18 mouse cellular contexts compared by ENCODE assay signal in genomic region chr11:84873042-84873833, GRCm38 (mm10). TPM values are rescaled to one million over a fixed set of nuclear protein-coding genes. Genes with fewer than 3 reads are reported as not detected.
DNase-seq lines count a peak whose midpoint lies in the region; ATAC-seq and TF ChIP-seq lines count a peak whose summit lies in the region.
"Had no signal": no experiment of that assay in that cellular context is flagged by ENCODE, and none has a peak within 500 bp of the region (broad histone marks: within the 10 kb centered on the region; RNA-seq: fewer than 3 reads in every experiment).

No protein-coding gene starts in this region.

- H3K27me3 ChIP-seq in lung, embryonic 14.5 days (ENCODE audit: insufficient read depth, low read length), result no peaks in the 10 kb centered on the region
- no peaks in the 10 kb centered on the region for H3K27me3 ChIP-seq in liver, embryonic 11.5 days (replicated peaks; ENCODE audit: control insufficient read depth, insufficient read depth, low read length)
- H3K27me3 ChIP-seq in stomach, postnatal 0 days (ENCODE audit: control insufficient read depth, insufficient read depth, low read length), result no peaks in the 10 kb centered on the region
- H3K27me3 ChIP-seq in forebrain, embryonic 12.5 days, result no peaks in the 10 kb centered on the region
- H3K27me3 ChIP-seq in hindbrain, embryonic 11.5 days (ENCODE audit: control insufficient read depth, insufficient read depth, low read length), result no peaks in the 10 kb centered on the region
- H3K27me3 ChIP-seq: embryonic facial prominence, embryonic 15.5 days; heart, embryonic 15.5 days; hindbrain, embryonic 12.5 days; intestine, embryonic 15.5 days; neural tube, embryonic 12.5 days had no signal

- no peak overlapping the region for H3K9ac ChIP-seq in lung, embryonic 14.5 days
- no peak overlapping the region for H3K9ac ChIP-seq in liver, embryonic 11.5 days (ENCODE audit: low read depth, low read length)
- H3K9ac ChIP-seq in stomach, postnatal 0 days (ENCODE audit: low read length), result no peak overlapping the region
- H3K9ac ChIP-seq in forebrain, embryonic 12.5 days, result no peak overlapping the region
- H3K9ac ChIP-seq in hindbrain, embryonic 11.5 days (ENCODE audit: low read depth, low read length), result no peak overlapping the region
- H3K9ac ChIP-seq: embryonic facial prominence, embryonic 15.5 days; heart, embryonic 15.5 days; hindbrain, embryonic 12.5 days; intestine, embryonic 15.5 days; neural tube, embryonic 12.5 days had no signal

- TF ChIP-seq EP300 in stomach, postnatal 0 days (optimal IDR thresholded peaks at IDR 0.05), result no peak

- H3K4me2 ChIP-seq in lung, embryonic 14.5 days, result peak overlapping the region; percentile 18; the same call in 1 of the 2 replicates
- H3K4me2 ChIP-seq in liver, embryonic 11.5 days, result peak overlapping the region; percentile 62
- H3K4me2 ChIP-seq in stomach, postnatal 0 days (replicated peaks; ENCODE audit: low read depth), result no peak overlapping the region
- H3K4me2 ChIP-seq in forebrain, embryonic 12.5 days, result no peak overlapping the region
- H3K4me2 ChIP-seq in hindbrain, embryonic 11.5 days (replicated peaks; ENCODE audit: low read depth, low read length), result no peak overlapping the region
- H3K4me2 ChIP-seq: embryonic facial prominence, embryonic 15.5 days; heart, embryonic 15.5 days; hindbrain, embryonic 12.5 days; intestine, embryonic 15.5 days; neural tube, embryonic 12.5 days had no signal

- H3K36me3 ChIP-seq in lung, embryonic 14.5 days (ENCODE audit: insufficient read depth), result 0 out of 2 replicates have a peak, but pooled peaks cover 8% of the 10 kb centered on the region
- H3K36me3 ChIP-seq in liver, embryonic 11.5 days (ENCODE audit: control insufficient read depth, insufficient read depth, low read length), result peaks cover 10% of the 10 kb centered on the region; the same call in 1 of the 2 replicates
- H3K36me3 ChIP-seq in stomach, postnatal 0 days (ENCODE audit: control insufficient read depth, insufficient read depth, low read length), result no peaks in the 10 kb centered on the region
- 0 out of 2 replicates have a peak, but pooled peaks cover 3% of the 10 kb centered on the region for H3K36me3 ChIP-seq in forebrain, embryonic 12.5 days (replicated peaks)
- no peaks in the 10 kb centered on the region for H3K36me3 ChIP-seq in hindbrain, embryonic 11.5 days (ENCODE audit: control insufficient read depth, insufficient read depth, low read length)
- H3K36me3 ChIP-seq: hindbrain, embryonic 12.5 days; intestine, embryonic 15.5 days had no signal

- WGBS in lung, embryonic 14.5 days, result 71% methylated on average over 1 of the region's 1 CpGs
- 59% methylated on average over 1 of the region's 1 CpGs for WGBS in liver, embryonic 11.5 days
- 85% methylated on average over 1 of the region's 1 CpGs for WGBS in stomach, postnatal 0 days
- 71% methylated on average over 1 of the region's 1 CpGs for WGBS in forebrain, embryonic 12.5 days
- WGBS in hindbrain, embryonic 11.5 days, result 76% methylated on average over 1 of the region's 1 CpGs

- no peak overlapping the region for H3K4me3 ChIP-seq in lung, embryonic 14.5 days (ENCODE audit: low read depth, low read length)
- H3K4me3 ChIP-seq in liver, embryonic 11.5 days (ENCODE audit: low read depth, low read length), result peak overlapping the region; percentile 21; the same call in 1 of the 2 replicates
- no peak overlapping the region for H3K4me3 ChIP-seq in stomach, postnatal 0 days (ENCODE audit: low read depth, low read length)
- H3K4me3 ChIP-seq in forebrain, embryonic 12.5 days (replicated peaks), result no peak overlapping the region
- H3K4me3 ChIP-seq in hindbrain, embryonic 11.5 days (ENCODE audit: low read depth, low read length), result no peak overlapping the region
- H3K4me3 ChIP-seq: embryonic facial prominence, embryonic 15.5 days; heart, embryonic 15.5 days; hindbrain, embryonic 12.5 days; intestine, embryonic 15.5 days; neural tube, embryonic 12.5 days had no signal

- H3K9me3 ChIP-seq in lung, embryonic 14.5 days (ENCODE audit: low read depth, low read length), result no peaks in the 10 kb centered on the region
- no peaks in the 10 kb centered on the region for H3K9me3 ChIP-seq in liver, embryonic 11.5 days (ENCODE audit: control insufficient read depth, low read length)
- H3K9me3 ChIP-seq in stomach, postnatal 0 days (ENCODE audit: control insufficient read depth, low read length), result no peaks in the 10 kb centered on the region
- H3K9me3 ChIP-seq in forebrain, embryonic 12.5 days, result no peaks in the 10 kb centered on the region
- H3K9me3 ChIP-seq in hindbrain, embryonic 11.5 days (ENCODE audit: control insufficient read depth, low read length), result no peaks in the 10 kb centered on the region
- H3K9me3 ChIP-seq: embryonic facial prominence, embryonic 15.5 days; heart, embryonic 15.5 days; hindbrain, embryonic 12.5 days; intestine, embryonic 15.5 days; neural tube, embryonic 12.5 days had no signal

- no peak for DNase-seq in lung, embryonic 14.5 days
- DNase-seq in lung, adult 18-20 months, result no peak
- peak; percentile 9 for DNase-seq in NIH3T3 (ENCODE audit: low read depth)
- no peak for DNase-seq in liver, embryonic 11.5 days (ENCODE audit: low spot score)
- DNase-seq in stomach, postnatal 0 days (ENCODE audit: low spot score), result no peak
- DNase-seq in lung, postnatal 4 days, result no peak
- DNase-seq in hindbrain, embryonic 11.5 days (ENCODE audit: low spot score), result no peak
- DNase-seq: adrenal gland, adult 8-10 months; cerebellum, adult 8-10 months; lung, adult 2 months; thymus, adult 18-20 months had no signal

- H3K27ac ChIP-seq in lung, embryonic 14.5 days (ENCODE audit: low read depth), result no peak overlapping the region
- peak overlapping the region; percentile 89 for H3K27ac ChIP-seq in liver, embryonic 11.5 days (ENCODE audit: low read depth, low read length)
- H3K27ac ChIP-seq in stomach, postnatal 0 days (replicated peaks), result no peak overlapping the region
- no peak overlapping the region for H3K27ac ChIP-seq in forebrain, embryonic 12.5 days
- no peak overlapping the region for H3K27ac ChIP-seq in hindbrain, embryonic 11.5 days (ENCODE audit: low read depth, low read length)
- H3K27ac ChIP-seq: embryonic facial prominence, embryonic 15.5 days; heart, embryonic 15.5 days; hindbrain, embryonic 12.5 days; intestine, embryonic 15.5 days; neural tube, embryonic 12.5 days had no signal

- ATAC-seq in lung, embryonic 14.5 days (ENCODE audit: insufficient read depth), result no peak
- peak; percentile 55 for ATAC-seq in liver, embryonic 11.5 days (replicated peaks; ENCODE audit: low FRiP score)
- ATAC-seq in stomach, postnatal 0 days (ENCODE audit: low FRiP score, low TSS enrichment), result no peak
- no peak for ATAC-seq in forebrain, embryonic 12.5 days (ENCODE audit: low FRiP score)
- ATAC-seq in hindbrain, embryonic 11.5 days (ENCODE audit: low FRiP score), result no peak
- ATAC-seq: CD4-positive, CD25-positive, alpha-beta regulatory T cell, adult 4 months; intestine, embryonic 15.5 days had no signal

- no peaks in the 10 kb centered on the region for H3K4me1 ChIP-seq in lung, embryonic 14.5 days (ENCODE audit: insufficient read depth)
- H3K4me1 ChIP-seq in liver, embryonic 11.5 days (replicated peaks; ENCODE audit: control insufficient read depth, insufficient read depth, low read length), result peaks cover 9% of the 10 kb centered on the region
- H3K4me1 ChIP-seq in stomach, postnatal 0 days (replicated peaks; ENCODE audit: control insufficient read depth, insufficient read depth), result no peaks in the 10 kb centered on the region
- H3K4me1 ChIP-seq in forebrain, embryonic 12.5 days, result peaks cover 6% of the 10 kb centered on the region
- no peaks in the 10 kb centered on the region; the same call in 1 of the 2 replicates for H3K4me1 ChIP-seq in hindbrain, embryonic 11.5 days (replicated peaks; ENCODE audit: control insufficient read depth, insufficient read depth, low read length)
- H3K4me1 ChIP-seq: intestine, embryonic 15.5 days had no signal

- no peak for TF ChIP-seq CTCF in lung, embryonic 14.5 days (IDR thresholded peaks at IDR 0.05; ENCODE audit: low read depth)
- TF ChIP-seq CTCF in stomach, postnatal 0 days (IDR thresholded peaks at IDR 0.05; ENCODE audit: low read depth), result peak; percentile 31

RNA-seq across cellular contexts. Expression of gene Ggnbp2, which starts 2.6 kb away (rescaled TPM):
- polyA plus RNA-seq in lung, embryonic 14.5 days (2014; fragmentation: Nextera tagmentation; extraction: Ambion mirVana), result 63.7 and 64.2 TPM in 2 replicates
- 78.0 and 80.2 TPM in 2 replicates for polyA plus RNA-seq in liver, embryonic 11.5 days (2014; fragmentation: Nextera tagmentation; extraction: Ambion mirVana)
- polyA plus RNA-seq in stomach, postnatal 0 days (2015; fragmentation: Nextera tagmentation; extraction: Ambion mirVana), result 40.6 and 44.5 TPM in 2 replicates
- polyA plus RNA-seq in forebrain, embryonic 12.5 days (2016; fragmentation: Nextera tagmentation; extraction: Ambion mirVana), result 64.9 and 71.6 TPM in 2 replicates
- 77.1 and 77.3 TPM in 2 replicates for polyA plus RNA-seq in hindbrain, embryonic 11.5 days (2014; fragmentation: Nextera tagmentation; extraction: Ambion mirVana)

RNA-seq across cellular contexts. Expression of gene Myo19, which starts 6.7 kb away (rescaled TPM):
- polyA plus RNA-seq in lung, embryonic 14.5 days (2014; fragmentation: Nextera tagmentation; extraction: Ambion mirVana), result 11.7 and 12.6 TPM in 2 replicates
- 10.3 and 12.4 TPM in 2 replicates for polyA plus RNA-seq in liver, embryonic 11.5 days (2014; fragmentation: Nextera tagmentation; extraction: Ambion mirVana)
- 5.7 and 7.3 TPM in 2 replicates for polyA plus RNA-seq in stomach, postnatal 0 days (2015; fragmentation: Nextera tagmentation; extraction: Ambion mirVana)
- polyA plus RNA-seq in forebrain, embryonic 12.5 days (2016; fragmentation: Nextera tagmentation; extraction: Ambion mirVana), result 8.3 and 9.7 TPM in 2 replicates
- 7.2 and 7.7 TPM in 2 replicates for polyA plus RNA-seq in hindbrain, embryonic 11.5 days (2014; fragmentation: Nextera tagmentation; extraction: Ambion mirVana)

RNA-seq across cellular contexts. Expression of gene Pigw, which starts 6.8 kb away (rescaled TPM):
- 1.9 and 2.9 TPM in 2 replicates for polyA plus RNA-seq in lung, embryonic 14.5 days (2014; fragmentation: Nextera tagmentation; extraction: Ambion mirVana)
- 4.4 and 5.0 TPM in 2 replicates for polyA plus RNA-seq in liver, embryonic 11.5 days (2014; fragmentation: Nextera tagmentation; extraction: Ambion mirVana)
- polyA plus RNA-seq in stomach, postnatal 0 days (2015; fragmentation: Nextera tagmentation; extraction: Ambion mirVana), result 1.8 and 2.4 TPM in 2 replicates
- 2.9 and 3.5 TPM in 2 replicates for polyA plus RNA-seq in forebrain, embryonic 12.5 days (2016; fragmentation: Nextera tagmentation; extraction: Ambion mirVana)
- polyA plus RNA-seq in hindbrain, embryonic 11.5 days (2014; fragmentation: Nextera tagmentation; extraction: Ambion mirVana), result 3.8 and 4.0 TPM in 2 replicates

RNA-seq across cellular contexts. Expression of gene Znhit3, which starts 42.9 kb away (rescaled TPM):
- polyA plus RNA-seq in lung, embryonic 14.5 days (2014; fragmentation: Nextera tagmentation; extraction: Ambion mirVana), result 57.3 and 61.4 TPM in 2 replicates
- polyA plus RNA-seq in liver, embryonic 11.5 days (2014; fragmentation: Nextera tagmentation; extraction: Ambion mirVana), result 85.8 and 91.9 TPM in 2 replicates
- 27.9 and 28.6 TPM in 2 replicates for polyA plus RNA-seq in stomach, postnatal 0 days (2015; fragmentation: Nextera tagmentation; extraction: Ambion mirVana)
- polyA plus RNA-seq in forebrain, embryonic 12.5 days (2016; fragmentation: Nextera tagmentation; extraction: Ambion mirVana), result 65.9 and 67.6 TPM in 2 replicates
- 68.5 and 71.5 TPM in 2 replicates for polyA plus RNA-seq in hindbrain, embryonic 11.5 days (2014; fragmentation: Nextera tagmentation; extraction: Ambion mirVana)

RNA-seq across cellular contexts. Expression of gene Dhrs11, which starts 44.4 kb away (rescaled TPM):
- 11.1 and 11.4 TPM in 2 replicates for polyA plus RNA-seq in lung, embryonic 14.5 days (2014; fragmentation: Nextera tagmentation; extraction: Ambion mirVana)
- 115 and 119 TPM in 2 replicates for polyA plus RNA-seq in liver, embryonic 11.5 days (2014; fragmentation: Nextera tagmentation; extraction: Ambion mirVana)
- polyA plus RNA-seq in stomach, postnatal 0 days (2015; fragmentation: Nextera tagmentation; extraction: Ambion mirVana), result 10.7 and 12.3 TPM in 2 replicates
- polyA plus RNA-seq in forebrain, embryonic 12.5 days (2016; fragmentation: Nextera tagmentation; extraction: Ambion mirVana), result 4.8 and 5.8 TPM in 2 replicates
- polyA plus RNA-seq in hindbrain, embryonic 11.5 days (2014; fragmentation: Nextera tagmentation; extraction: Ambion mirVana), result 12.4 and 15.2 TPM in 2 replicates

Comparison
In these comparisons a context has a peak if more than half of its experiments do, and no peak if none do; other contexts are left out.
1. H3K4me2 ChIP-seq: peak in lung, embryonic 14.5 days (single experiment) and liver, embryonic 11.5 days (single experiment); none in stomach, postnatal 0 days (single experiment), forebrain, embryonic 12.5 days (single experiment) and hindbrain, embryonic 11.5 days (single experiment).